Mouse (Mus musculus): ENCODE measurements at regions not wholly inside any gene's neighbourhood (a gene's known extent, or its start where the extent isn't known, plus 50 kb on each side); places are given as distances from the start of the nearest gene placed in this dataset.

- no peak for DNase-seq (ENCODE audit: low spot score)
These were observed 150.7 kb upstream of the Rgmb start for GRCm38 (mm10) chr17:15981558-15981957.

GRCm38 (mm10) chr17:15977374-15978031 lies 146.7 kb upstream of the Rgmb start:
- DNase-seq (ENCODE audit: low spot score), result no peak

- no peak for DNase-seq (ENCODE audit: low spot score)
These were observed 140.5 kb upstream of the Rgmb start for GRCm38 (mm10) chr17:15971351-15971685.

- DNase-seq (ENCODE audit: low spot score), result no peak
These were observed 139.9 kb upstream of the Rgmb start for GRCm38 (mm10) chr17:15970481-15971350.

DNA sequence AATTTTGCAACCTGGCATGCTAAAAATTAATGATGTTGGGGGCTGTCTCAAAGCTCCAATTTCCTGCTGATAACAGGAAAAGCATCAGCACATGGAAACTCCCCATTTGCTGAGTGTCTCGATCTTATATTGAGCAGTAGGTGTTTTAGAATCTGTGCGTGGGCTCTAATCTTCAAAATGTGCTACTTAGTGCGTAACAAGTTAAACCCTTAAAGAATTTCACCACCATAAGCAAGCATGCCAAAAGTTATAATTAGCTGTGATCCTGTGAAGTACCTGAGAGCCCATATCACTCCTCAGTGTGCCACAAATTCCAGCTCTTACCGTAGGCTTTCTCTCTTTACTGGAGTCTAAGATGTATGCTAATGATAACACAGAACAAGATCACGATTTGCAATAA lies 137.5 kb upstream of the Rgmb start:
- no peak for DNase-seq (ENCODE audit: low spot score)

GRCm38 (mm10) chr17:15955656-15956055 lies 124.8 kb upstream of the Rgmb start:
- no peak for DNase-seq (ENCODE audit: low spot score)

DNA sequence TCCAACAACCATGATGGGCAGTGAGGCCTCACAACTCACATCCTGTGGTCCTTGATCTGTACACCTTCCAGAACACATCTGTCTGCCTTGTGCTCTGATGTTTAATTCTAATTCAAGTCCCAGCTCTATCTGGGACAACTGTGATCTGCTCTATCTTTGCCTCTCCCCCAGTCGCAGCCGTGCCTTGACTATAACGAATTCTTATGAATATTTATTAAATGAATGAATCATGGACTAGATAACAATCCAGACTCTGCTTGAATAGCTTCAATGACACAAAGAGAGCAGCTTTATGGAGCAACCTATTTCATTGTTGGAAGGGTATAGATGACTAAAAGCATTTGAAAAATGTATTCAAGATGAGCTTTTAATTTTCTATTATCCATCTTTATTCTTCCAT lies 120.8 kb upstream of the Rgmb start:
- DNase-seq (ENCODE audit: low spot score), result no peak

DNA sequence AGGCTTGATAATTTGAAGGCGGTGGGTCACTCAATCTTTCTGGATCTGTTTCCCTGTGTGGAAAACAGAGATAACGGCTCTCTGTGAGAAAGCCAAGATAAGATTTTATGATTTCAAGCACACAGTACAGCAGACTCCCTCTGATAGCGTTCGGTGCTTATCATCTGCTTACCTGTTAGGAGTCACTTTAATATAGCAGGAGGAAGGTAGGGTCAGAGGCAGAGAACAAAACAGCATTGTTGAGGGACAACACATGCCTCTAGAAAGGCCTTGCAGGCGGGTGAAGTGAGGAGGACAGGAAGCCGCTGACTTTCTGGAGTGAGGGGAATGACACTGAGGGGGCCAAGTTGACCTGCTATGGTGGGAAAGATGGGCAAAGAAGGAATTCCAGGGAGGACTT lies 118.9 kb upstream of the Rgmb start:
- DNase-seq (ENCODE audit: low spot score), result no peak

- no peak for DNase-seq (ENCODE audit: low spot score)
These were observed 111.5 kb upstream of the Rgmb start for GRCm38 (mm10) chr17:15942378-15942777.

DNA sequence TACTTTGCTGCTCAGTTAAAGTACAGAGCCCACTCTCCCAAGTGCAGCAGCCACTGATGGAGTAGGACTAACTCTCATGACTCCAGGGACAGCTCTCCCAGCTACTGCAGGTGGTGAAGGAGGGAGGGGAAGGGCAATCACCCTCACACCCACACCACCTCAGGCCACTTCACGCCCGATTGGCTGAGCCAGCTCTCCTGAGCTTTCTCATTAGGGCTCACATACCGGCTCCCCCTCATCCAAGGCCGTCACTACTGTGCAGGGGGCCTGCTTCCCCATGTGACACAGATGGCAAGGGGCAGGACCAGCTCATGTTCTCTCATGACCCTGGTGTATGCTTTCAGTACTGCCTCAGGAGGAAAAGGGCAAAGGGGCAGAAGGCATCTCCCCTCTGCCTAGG lies 87.8 kb upstream of the Rgmb start:
- DNase-seq (ENCODE audit: low spot score), result no peak

GRCm38 (mm10) chr17:15898689-15899419 lies 68.0 kb upstream of the Rgmb start:
- no peak for DNase-seq (ENCODE audit: low spot score)

GRCm38 (mm10) chr17:15895968-15896367 lies 65.1 kb upstream of the Rgmb start:
- no peak for DNase-seq (ENCODE audit: low spot score)

DNA sequence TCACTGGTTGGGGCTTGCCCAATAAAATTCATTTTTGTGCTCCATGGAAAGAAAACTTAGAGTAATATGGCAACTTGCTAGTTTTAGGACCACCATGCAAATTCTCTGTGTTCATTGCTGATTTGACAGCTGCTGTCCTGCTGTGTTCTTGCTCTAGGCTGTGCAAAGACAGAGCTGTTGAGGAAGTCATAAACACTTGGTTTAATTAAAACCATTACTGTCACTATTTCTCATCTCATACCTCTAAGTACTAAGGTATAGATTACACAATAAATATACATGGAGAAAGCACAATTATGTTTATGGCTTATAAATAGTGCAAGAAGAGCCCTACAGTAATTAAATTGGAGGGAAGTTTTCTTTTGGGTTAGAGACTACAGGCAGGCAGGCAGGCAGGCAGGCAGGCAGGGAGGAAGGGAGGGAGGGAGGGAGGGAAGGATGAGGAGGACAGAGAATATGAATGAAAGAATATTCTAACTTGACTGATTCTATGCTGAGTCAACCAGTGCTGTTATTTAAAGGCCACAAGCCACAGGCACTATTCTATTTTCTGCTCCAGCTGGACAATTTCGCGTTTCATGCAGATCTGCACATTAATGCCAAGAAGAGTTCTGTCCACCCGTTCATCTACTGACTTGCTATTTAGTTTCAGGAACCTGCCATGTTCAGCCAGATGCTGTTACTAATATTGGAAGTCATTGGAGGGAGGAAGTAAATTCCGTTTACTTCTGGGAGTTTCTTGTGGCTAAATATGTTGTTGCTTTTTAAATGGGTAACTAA lies 61.2 kb upstream of the Rgmb start:
- no peak for DNase-seq (ENCODE audit: low spot score)

- no peak for DNase-seq (ENCODE audit: low spot score)
These were observed 59.8 kb upstream of the Rgmb start for GRCm38 (mm10) chr17:15890595-15891140.

DNA sequence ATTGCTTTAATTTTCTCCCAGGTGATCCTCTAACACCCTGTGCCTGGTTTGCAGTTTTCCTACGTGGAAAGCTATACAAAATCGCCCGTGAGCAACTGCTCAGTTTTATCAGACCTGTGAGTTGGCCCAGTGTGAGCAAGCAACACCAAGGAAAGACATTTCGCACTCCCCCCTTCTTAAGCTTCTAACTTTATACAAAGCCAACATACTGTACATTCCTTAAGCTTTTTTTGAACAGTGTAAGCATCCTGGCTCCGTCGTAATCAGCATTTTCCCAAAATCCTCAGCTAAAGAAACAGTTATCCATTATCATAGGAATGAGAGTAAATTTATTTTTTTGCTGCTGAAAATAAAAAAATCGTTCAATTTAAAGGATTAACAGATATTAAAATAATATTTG lies 52.0 kb upstream of the Rgmb start:
- no peak for DNase-seq (ENCODE audit: low spot score)

DNA sequence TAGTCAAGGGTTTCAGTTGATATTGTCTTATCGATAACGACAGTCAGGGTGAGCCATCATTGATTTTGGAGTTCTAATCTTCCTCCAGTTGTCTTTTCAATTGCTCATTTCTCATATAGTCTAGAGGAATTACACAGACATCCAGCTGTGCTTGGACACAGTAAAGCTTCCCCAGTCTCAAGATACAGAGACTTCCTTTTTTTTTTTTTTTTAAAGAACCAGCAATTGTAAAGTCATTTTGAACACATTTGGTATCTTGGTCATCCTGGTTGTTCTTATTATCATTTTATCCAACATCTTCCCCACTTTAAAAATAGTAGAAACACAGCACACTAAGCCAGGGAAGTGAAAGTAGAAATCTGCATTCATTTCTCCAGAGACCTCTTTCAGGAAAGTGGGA lies 51.4 kb upstream of the Rgmb start:
- no peak for DNase-seq (ENCODE audit: low spot score)

All from layer of hippocampus, adult 11-12 months (tissue).